Mouse (Mus musculus) thymus, adult 2 months (tissue): ENCODE measurements around the gene Gm20696.

Experiments used
- CTCF ChIP-seq: fragments of 200-500 bp; IDR thresholded peaks from 2 replicates; pipeline ENCODE4 v1.5.1; 2012; ENCODE audit warnings: mild to moderate bottlenecking, control low read depth, low read length, moderate library complexity, borderline replicate concordance; ENCODE audit not compliant: control insufficient read depth, poor library complexity, insufficient read depth; ENCODE audit errors: extremely low read depth
- POLR2A ChIP-seq: fragments of 200-500 bp; IDR thresholded peaks from 2 replicates; pipeline ENCODE4 v1.6.1; 2012; ENCODE audit warnings: mild to moderate bottlenecking, low read length, control low read depth, moderate library complexity; ENCODE audit not compliant: control insufficient read depth, poor library complexity, insufficient read depth; ENCODE audit errors: extremely low read depth

DNA sequence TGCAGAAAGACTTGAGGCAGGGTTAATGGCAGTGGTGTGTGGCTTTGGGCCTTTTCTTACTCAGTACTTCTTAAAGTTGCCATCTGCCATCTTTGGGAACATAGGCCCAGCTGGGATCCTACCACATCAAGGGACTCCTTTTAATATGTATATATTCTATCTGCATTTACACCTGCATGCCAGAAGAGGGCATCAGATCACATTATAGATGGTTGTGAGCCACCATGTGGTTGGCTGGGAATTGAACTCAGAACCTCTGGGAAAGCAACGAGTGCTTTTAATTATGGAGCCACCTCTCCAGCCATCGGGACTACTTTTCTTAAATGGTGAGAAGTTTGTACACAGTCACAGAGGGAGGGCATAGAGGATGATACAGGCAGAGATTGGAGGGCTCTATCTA lies 93.3 kb downstream of the Gm20696 start:
- TF ChIP-seq POLR2A (no peak), CTCF (no peak)
